Mouse (Mus musculus) cerebellum, postnatal 36 days (tissue): ENCODE measurements around the gene Fam71e2.

ENCODE experiments used
- DNase-seq, 2 experiments: peaks; one replicate each; pipeline ENCODE4 v3.0.0; 2021 to 2022; ENCODE audit warnings: mixed read lengths in 2 of 2

Fam71e2 gene

GRCm38 (mm10) chr7:4777851-4778637 is 6.9 kb upstream of the Fam71e2 start:
- DNase-seq: no peak

GRCm38 (mm10) chr7:4776861-4777830 is 6.0 kb upstream of the Fam71e2 start:
- DNase-seq: no peak

- no peak for DNase-seq
These were observed 5.0 kb upstream of the Fam71e2 start for GRCm38 (mm10) chr7:4776131-4776530.

- no peak for DNase-seq
These were observed 6.0 kb downstream of the Fam71e2 start for GRCm38 (mm10) chr7:4764946-4765710.

- DNase-seq: no peak
These were observed 11.4 kb downstream of the Fam71e2 start for GRCm38 (mm10) chr7:4759670-4760069.

- DNase-seq: peak; percentile 28 to 38
These were observed 18.1 kb downstream of the Fam71e2 start, which contains the start of gene Cox6b2 for GRCm38 (mm10) chr7:4752821-4753570. Gene Cox6b2, minus strand, starts transcription at chr7:4753094.

GRCm38 (mm10) chr7:4751971-4752820 is 18.9 kb downstream of the Fam71e2 start:
- peak in 1 of 2 experiments; percentile 16 for DNase-seq

GRCm38 (mm10) chr7:4749169-4749568 is 21.9 kb downstream of the Fam71e2 start:
- no peak for DNase-seq

- DNase-seq: no peak
These were observed 22.8 kb downstream of the Fam71e2 start for GRCm38 (mm10) chr7:4748321-4748720.

- no peak for DNase-seq
These were observed 23.8 kb downstream of the Fam71e2 start for GRCm38 (mm10) chr7:4747156-4747899.

- no peak for DNase-seq
These were observed 24.6 kb downstream of the Fam71e2 start for GRCm38 (mm10) chr7:4746326-4746980.

- no peak for DNase-seq
These were observed 26.2 kb downstream of the Fam71e2 start for GRCm38 (mm10) chr7:4744886-4745285.

- no peak for DNase-seq
These were observed 27.7 kb downstream of the Fam71e2 start for GRCm38 (mm10) chr7:4743354-4743753.

GRCm38 (mm10) chr7:4742482-4742819 is 28.7 kb downstream of the Fam71e2 start:
- no peak for DNase-seq

- DNase-seq: peak; percentile 13 to 15
These were observed 29.2 kb downstream of the Fam71e2 start for GRCm38 (mm10) chr7:4741672-4742481.

GRCm38 (mm10) chr7:4741151-4741550 is 30.0 kb downstream of the Fam71e2 start:
- peak; percentile 70 to 72 for DNase-seq

- DNase-seq: no peak
These were observed 30.8 kb downstream of the Fam71e2 start for GRCm38 (mm10) chr7:4740309-4740727.

GRCm38 (mm10) chr7:4739544-4740275 is 31.4 kb downstream of the Fam71e2 start, which contains the start of gene Kmt5c:
Gene Kmt5c, plus strand, starts transcription at chr7:4740115.
- DNase-seq: peak; percentile 96 to 99
